Mouse (Mus musculus): ENCODE results near the gene Dolk. TPM values are rescaled to one million over a fixed set of nuclear protein-coding genes. Genes with fewer than 3 reads are reported as not detected.

Dolk gene
- polyA plus RNA-seq, 1 experiment, result 29.6 TPM

DNA sequence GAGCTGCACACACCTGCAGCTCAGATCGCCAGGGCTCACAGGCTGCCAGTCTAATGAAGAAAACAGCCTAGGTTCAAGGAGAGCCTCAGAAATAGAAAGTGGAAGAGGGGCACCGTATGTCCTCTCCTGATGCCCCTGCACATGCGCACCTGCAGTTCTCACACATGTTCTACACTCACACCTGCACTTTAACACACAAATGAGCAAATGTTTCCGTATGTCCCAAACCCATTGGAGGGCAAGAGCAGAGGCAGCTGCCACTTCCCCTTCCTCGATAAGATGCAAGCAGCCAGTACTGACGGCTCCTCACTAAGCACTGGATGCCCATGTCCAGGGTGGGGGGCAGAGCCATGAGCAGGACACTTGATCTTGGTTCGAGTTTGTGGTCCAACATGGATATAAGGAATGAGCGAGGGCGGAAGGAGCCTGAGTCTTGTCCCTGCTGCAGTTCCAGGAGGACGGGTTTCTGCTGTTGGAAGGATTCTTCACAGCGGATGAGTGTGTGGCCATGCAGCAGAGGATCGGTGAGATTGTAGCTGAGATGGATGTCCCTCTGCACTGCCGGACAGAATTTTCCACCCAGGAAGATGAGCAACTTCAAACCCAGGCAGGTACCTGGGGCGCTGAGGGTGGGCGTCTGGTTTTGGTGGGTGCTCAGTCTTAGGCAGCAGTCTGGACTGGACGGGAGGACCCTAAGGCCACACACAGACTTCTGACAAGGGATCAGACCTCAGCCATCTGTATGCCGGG is 16.7 kb downstream of the Dolk start:
- H3K27ac ChIP-seq (ENCODE audit: insufficient read depth, low read depth, low read length), result peak overlapping the region; percentile 40
- TF ChIP-seq POLR2A (IDR thresholded peaks at IDR 0.05; ENCODE audit: low read depth, low read length) (no peak), CTCF (conservative IDR thresholded peaks at IDR 0.05; ENCODE audit: insufficient read depth, insufficient read length, low read depth, low read length) (no peak)
- 81% methylated on average over 17 of the region's 17 CpGs for whole genome bisulfite sequencing
- H3K4me3 ChIP-seq (ENCODE audit: insufficient read depth, low read depth, low read length), result no peak overlapping the region
- peaks cover 38% of the 10 kb centered on the region for H3K4me1 ChIP-seq (ENCODE audit: control insufficient read depth, insufficient read depth, low read length)
- no peaks in the 10 kb centered on the region; the same call in 1 of the 2 replicates for H3K36me3 ChIP-seq (ENCODE audit: control insufficient read depth, insufficient read depth, low read length)
- H3K27me3 ChIP-seq (replicated peaks; ENCODE audit: control insufficient read depth, insufficient read depth, low read length), result no peaks in the 10 kb centered on the region
- no peak for DNase-seq

DNA sequence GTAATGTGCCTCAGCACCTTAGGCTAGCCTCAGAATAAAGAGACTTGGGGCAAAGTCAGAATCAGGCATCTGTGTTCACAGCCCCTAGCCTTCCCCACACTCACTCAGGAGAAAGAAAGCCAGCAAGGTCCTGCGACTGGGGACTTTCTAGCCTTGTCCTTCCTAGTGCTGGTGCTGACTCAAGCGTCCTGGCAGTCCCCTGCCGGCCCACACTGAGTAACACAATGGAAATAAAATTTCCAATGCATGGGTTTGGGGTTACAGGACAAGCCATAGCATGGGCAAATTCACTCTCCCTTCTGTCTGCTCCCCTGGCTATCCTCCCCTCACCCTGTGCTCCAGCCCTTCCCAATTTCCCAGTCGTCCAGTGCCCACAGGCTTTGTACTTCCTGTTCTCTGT is 17.8 kb downstream of the Dolk start:
- Histone ChIP-seq H3K4me1 (ENCODE audit: control insufficient read depth, insufficient read depth, low read length) (peaks cover 45% of the 10 kb centered on the region), H3K36me3 (ENCODE audit: control insufficient read depth, insufficient read depth, low read length) (no peaks in the 10 kb centered on the region), H3K4me3 (ENCODE audit: insufficient read depth, low read depth, low read length) (no peak overlapping the region), H3K27ac (ENCODE audit: insufficient read depth, low read depth, low read length) (no peak overlapping the region), H3K27me3 (replicated peaks; ENCODE audit: control insufficient read depth, insufficient read depth, low read length) (no peaks in the 10 kb centered on the region)
- TF ChIP-seq CTCF (conservative IDR thresholded peaks at IDR 0.05; ENCODE audit: insufficient read depth, insufficient read length, low read depth, low read length), result no peak
- no peak for DNase-seq
- WGBS, result 38% methylated on average over 4 of the region's 4 CpGs

DNA sequence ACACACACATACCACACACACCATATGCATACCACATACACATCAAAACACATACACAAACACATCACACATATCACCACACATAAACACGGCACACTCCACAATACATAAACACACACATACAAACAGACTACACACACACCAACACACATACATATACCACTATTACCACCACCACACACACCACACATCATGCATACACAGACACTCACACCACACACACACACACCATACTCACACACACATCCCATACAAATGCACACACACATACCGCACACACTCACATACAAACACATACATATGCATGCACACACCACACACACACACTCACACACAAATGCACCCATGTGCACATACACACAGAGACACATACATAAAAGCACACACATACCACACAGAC is 18.7 kb downstream of the Dolk start:
- no peaks in the 10 kb centered on the region for H3K36me3 ChIP-seq (ENCODE audit: control insufficient read depth, insufficient read depth, low read length)
- peak overlapping the region; percentile 93 for H3K27ac ChIP-seq (ENCODE audit: insufficient read depth, low read depth, low read length)
- peaks cover 53% of the 10 kb centered on the region for H3K4me1 ChIP-seq (ENCODE audit: control insufficient read depth, insufficient read depth, low read length)
- TF ChIP-seq POLR2A (IDR thresholded peaks at IDR 0.05; ENCODE audit: low read depth, low read length) (no peak), CTCF (conservative IDR thresholded peaks at IDR 0.05; ENCODE audit: insufficient read depth, insufficient read length, low read depth, low read length) (no peak)
- 95% methylated on average over 2 of the region's 2 CpGs for WGBS
- peak overlapping the region; percentile 39; the same call in 1 of the 2 replicates for H3K4me3 ChIP-seq (ENCODE audit: insufficient read depth, low read depth, low read length)
- DNase-seq, result no peak
- H3K27me3 ChIP-seq (replicated peaks; ENCODE audit: control insufficient read depth, insufficient read depth, low read length), result no peaks in the 10 kb centered on the region

DNA sequence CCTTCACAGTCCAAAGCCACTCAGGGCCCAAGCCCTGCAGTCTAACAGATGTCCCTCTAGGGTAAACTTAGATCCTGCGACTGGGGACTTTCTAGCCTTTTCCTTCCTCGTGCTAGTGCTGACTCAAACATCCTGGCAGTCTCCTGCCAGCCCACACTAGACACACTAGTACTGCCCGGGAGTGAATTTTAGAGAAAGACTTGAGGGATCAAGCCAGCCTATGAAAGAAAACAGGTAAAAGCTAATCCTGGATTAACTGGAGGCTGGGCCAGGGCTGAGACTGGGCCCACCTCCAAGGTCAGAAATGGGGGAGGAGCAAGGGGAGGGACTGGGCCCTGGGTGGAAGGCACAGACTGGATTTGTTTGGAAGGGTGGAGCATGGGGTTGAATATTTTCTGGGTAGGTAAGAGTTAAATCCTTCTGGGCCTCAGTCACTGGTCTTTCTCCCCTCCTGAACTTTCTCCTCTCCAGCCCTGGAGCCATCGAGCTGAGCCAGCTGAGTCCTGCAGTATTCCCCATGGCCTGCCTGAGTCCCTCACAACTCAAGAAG is 19.7 kb downstream of the Dolk start:
- 3% methylated on average over 4 of the region's 4 CpGs for WGBS
- Histone ChIP-seq H3K27ac (ENCODE audit: insufficient read depth, low read depth, low read length) (peak overlapping the region; percentile 93), H3K4me1 (ENCODE audit: control insufficient read depth, insufficient read depth, low read length) (peaks cover 55% of the 10 kb centered on the region), H3K27me3 (replicated peaks; ENCODE audit: control insufficient read depth, insufficient read depth, low read length) (no peaks in the 10 kb centered on the region), H3K36me3 (ENCODE audit: control insufficient read depth, insufficient read depth, low read length) (no peaks in the 10 kb centered on the region), H3K4me3 (ENCODE audit: insufficient read depth, low read depth, low read length) (peak overlapping the region; percentile 39)
- peak; percentile 97 for DNase-seq
- TF ChIP-seq CTCF (conservative IDR thresholded peaks at IDR 0.05; ENCODE audit: insufficient read depth, insufficient read length, low read depth, low read length) (no peak), POLR2A (IDR thresholded peaks at IDR 0.05; ENCODE audit: low read depth, low read length) (peak; percentile 76)

DNA sequence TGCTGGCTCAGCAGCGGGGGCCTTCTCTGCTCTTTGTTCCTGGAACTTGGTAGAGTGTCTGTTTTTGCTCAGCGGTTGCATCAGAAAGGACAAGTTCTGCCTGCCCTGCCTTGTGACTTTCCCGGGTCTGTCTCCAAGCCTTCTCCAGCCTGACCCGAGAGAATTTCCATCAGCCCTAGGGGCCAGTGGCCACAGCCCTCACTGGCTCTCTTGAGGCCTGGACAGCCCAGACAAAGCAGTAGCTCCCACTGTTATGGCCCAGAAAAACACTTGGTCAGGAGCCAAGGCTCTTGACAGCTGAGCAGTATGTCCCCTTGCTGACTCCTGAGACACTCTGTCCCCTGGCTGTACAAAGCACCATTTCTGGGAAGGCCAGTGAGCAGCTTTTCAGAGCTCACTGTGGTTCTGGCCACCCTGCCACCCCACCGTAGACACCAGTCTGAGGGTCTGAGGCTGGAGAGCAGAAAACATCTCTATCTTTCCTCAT is 20.3 kb downstream of the Dolk start, which contains the start of gene Phyhd1:
Phyhd1 (plus strand) TSS at position 437 of the 487 bp plus-strand sequence.
- Histone ChIP-seq H3K4me3 (ENCODE audit: insufficient read depth, low read depth, low read length) (peak within 1 kb of the TSS; percentile 39), H3K27me3 (replicated peaks; ENCODE audit: control insufficient read depth, insufficient read depth, low read length) (no peaks in the 10 kb centered on the region), H3K36me3 (ENCODE audit: control insufficient read depth, insufficient read depth, low read length) (no peaks in the 10 kb centered on the region), H3K27ac (ENCODE audit: insufficient read depth, low read depth, low read length) (peak within 1 kb of the TSS; percentile 93), H3K4me1 (ENCODE audit: control insufficient read depth, insufficient read depth, low read length) (peaks cover 55% of the 10 kb centered on the region)
- TF ChIP-seq POLR2A (IDR thresholded peaks at IDR 0.05; ENCODE audit: low read depth, low read length) (no peak), CTCF (conservative IDR thresholded peaks at IDR 0.05; ENCODE audit: insufficient read depth, insufficient read length, low read depth, low read length) (0 out of 2 replicates have a peak, but pooled peaks have one; percentile 6)
- DNase-seq, result peak; percentile 95
- WGBS, result 13% methylated on average over 5 of the region's 5 CpGs

DNA sequence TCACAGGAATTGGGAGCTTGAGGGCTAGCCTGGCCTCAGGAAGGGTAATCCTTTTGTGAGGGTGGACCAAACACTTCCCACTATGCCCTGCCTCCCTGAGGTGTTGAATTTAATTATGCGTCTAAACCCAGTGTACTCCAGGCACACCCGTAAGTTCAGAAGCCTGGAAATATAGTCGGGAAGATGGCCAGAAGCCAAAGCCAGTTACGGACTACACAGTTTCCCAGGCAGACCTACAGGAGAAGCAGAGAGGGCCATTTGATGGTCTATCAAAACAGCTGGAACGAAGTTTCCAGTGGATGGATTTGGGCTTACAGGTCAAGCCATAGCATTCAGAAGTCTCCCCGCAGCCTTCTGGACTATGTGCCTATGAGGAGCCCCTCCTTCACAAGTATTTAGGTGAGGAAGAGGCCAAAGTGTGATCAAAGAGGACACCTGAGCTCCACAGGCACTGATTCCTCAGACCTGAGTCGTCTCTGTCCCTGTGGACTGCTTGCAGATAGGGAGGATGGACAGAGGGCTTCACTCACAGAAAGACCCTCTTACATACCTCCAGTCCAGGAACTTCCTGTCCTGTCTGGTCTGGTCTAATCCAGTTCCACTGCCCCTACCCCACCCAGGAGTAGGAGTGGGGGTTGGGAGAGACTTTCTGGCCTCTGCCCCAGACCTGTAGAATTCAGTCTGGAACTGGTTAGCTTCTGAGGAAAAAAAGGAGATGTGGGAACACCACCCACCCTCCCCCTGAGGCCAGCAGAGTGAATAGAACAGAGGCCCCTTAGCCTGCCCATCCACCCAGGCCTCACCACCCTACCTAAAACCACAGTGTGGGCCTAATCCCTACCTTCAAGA is 21.2 kb downstream of the Dolk start:
- DNase-seq, result peak; percentile 63
- peaks cover 52% of the 10 kb centered on the region for H3K4me1 ChIP-seq (ENCODE audit: control insufficient read depth, insufficient read depth, low read length)

More for the DNA sequence above, 21.2 kb downstream of the Dolk start:
- Histone ChIP-seq H3K27me3 (replicated peaks; ENCODE audit: control insufficient read depth, insufficient read depth, low read length) (no peaks in the 10 kb centered on the region), H3K27ac (ENCODE audit: insufficient read depth, low read depth, low read length) (peak overlapping the region; percentile 93), H3K36me3 (ENCODE audit: control insufficient read depth, insufficient read depth, low read length) (no peaks in the 10 kb centered on the region), H3K4me3 (ENCODE audit: insufficient read depth, low read depth, low read length) (no peak overlapping the region)
- no peak for TF ChIP-seq CTCF (conservative IDR thresholded peaks at IDR 0.05; ENCODE audit: insufficient read depth, insufficient read length, low read depth, low read length)
- TF ChIP-seq POLR2A (IDR thresholded peaks at IDR 0.05; ENCODE audit: low read depth, low read length), result no peak
- 14% methylated on average over 7 of the region's 7 CpGs for WGBS
